Mouse (Mus musculus): ENCODE data around the gene Il12rb1.
A peak's percentile ranks its signal among the peaks of the same experiment; 100 is the strongest.

The Il12rb1 gene

GRCm38 (mm10) chr8:70774740-70775139 is 33.5 kb upstream of the Il12rb1 start:
- DNase-seq, result no peak

- DNase-seq, result no peak
Observed at GRCm38 (mm10) chr8:70775227-70775626, 33.0 kb upstream of the Il12rb1 start.

GRCm38 (mm10) chr8:70775851-70776495 is 32.3 kb upstream of the Il12rb1 start:
- DNase-seq, result no peak

DNA sequence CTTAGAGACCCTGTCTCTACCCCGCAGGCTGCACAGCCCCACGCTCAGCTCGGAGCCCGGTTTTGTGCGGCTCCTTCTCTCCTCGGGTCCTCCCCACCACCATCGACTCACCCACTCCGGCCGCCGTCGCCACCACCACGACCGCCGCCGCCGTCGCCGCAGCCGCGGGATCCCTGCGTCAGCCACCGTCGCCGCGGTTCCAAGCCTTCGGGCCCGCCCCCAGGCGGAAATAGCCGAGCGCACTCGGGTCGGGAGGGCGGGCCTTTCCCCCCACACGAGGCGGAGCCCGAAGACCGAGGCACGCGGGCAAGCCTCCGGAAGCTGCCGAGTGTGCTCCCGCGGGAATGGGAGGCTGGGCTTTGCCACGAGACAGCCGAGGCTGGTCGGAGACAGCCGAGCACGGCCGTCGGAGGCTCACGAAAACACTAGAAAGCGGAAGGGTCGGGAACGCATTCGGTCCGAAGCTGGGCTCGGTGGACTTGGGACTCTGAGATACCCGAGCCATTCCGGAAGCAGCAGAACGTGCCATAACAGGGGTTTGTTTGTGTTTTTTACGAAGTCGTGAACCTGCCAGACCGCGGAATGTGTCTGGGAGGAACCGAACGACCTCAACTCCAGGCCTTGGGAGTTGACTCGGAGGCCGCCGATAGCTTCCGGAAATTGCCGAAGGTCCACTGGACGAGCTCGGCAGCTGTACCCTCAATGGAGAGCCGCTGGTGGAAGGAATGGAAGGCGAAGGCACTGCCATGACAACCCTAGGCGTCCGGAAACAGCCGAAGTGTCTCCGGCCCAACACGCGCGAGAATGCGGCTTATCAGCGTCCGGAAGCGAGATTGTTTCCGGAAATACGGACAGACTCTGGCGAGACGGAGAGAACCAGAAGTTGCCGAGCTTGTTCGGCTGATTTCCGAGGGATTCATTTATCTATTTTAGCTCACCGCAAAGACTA is 31.5 kb upstream of the Il12rb1 start, which contains the start of gene Pik3r2:
Gene Pik3r2, minus strand, starts transcription at position 218 of the 949 bp plus-strand sequence.
- peak; percentile 97 for DNase-seq

GRCm38 (mm10) chr8:70780093-70780492 is 28.2 kb upstream of the Il12rb1 start:
- no peak for DNase-seq

DNA sequence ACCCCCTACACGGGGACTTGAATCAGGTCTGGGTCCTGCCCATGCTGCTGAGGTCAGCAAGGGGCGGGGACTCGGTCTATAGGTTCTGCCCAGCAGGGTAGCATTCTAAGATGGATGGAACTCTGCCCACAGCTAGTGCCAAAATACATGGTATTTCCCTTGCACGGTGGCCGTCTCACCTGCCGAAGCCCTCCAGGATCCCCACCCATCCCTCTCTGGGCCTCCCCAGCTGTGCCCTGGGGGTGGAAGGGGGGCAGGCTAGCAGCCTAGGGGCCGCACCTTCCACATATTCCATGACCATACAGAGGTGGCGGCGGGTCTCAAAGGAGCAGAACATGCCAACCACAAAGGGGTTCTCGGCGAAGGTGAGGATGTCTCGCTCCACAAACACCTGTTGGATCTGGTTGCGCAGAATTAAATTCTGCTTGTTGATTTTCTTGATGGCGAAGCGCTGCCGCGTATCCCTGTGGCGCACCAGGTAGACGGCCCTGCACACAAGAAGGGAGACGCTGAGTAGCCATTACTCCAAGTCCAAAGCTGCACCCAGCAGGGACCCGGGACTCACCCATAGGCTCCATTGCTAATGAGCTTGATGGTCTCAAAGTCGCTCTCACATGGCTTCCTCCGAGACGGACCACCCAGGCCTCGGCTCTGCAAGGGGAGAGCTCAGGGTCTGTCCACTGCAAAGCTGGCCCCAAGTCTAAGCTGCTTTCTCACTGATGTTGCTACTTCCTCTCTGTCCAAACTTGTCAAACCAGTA is 21.8 kb upstream of the Il12rb1 start:
- no peak for DNase-seq

DNA sequence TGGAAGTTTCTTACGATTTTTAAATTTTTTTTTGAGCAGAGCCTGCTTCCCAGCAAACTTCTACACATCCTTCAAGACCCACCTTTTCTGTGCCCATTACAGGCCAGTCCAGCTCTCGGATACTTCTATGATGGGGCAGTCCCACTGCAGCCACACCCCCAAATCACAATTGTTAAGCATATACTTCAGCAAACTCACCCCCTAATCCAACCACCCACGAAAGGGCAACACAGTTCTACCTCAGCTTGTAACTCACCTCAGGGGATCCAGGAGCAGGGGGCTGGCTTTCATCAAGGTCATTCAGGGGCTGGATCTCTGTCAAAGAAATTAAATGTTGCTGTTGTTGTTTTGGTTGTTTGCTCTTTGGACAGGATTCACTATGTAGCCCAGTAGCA is 21.2 kb upstream of the Il12rb1 start:
- DNase-seq, result no peak

GRCm38 (mm10) chr8:70787941-70788667 is 20.1 kb upstream of the Il12rb1 start:
- DNase-seq, result no peak

GRCm38 (mm10) chr8:70789046-70789445 is 19.2 kb upstream of the Il12rb1 start:
- no peak for DNase-seq

DNA sequence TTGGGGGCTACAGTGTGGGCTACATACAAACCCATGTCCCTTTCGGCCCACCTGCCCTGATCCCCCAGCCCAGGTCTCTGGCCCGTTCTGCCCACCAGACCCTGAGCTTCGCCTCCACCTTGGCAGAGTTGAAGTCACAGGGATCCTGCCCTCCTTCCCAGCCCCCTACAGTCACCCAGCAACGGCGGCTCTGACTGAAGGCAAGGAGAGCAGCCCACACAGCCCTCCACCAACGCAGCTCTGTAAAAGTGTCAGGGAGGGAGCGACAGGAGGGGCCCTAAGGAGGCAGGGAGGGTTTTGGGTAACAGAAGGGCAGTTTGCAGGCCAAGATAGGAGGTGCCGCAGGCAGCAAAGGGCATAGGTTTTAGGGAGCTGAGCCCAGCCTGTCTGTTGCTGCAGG is 17.4 kb upstream of the Il12rb1 start:
- DNase-seq, result no peak

DNA sequence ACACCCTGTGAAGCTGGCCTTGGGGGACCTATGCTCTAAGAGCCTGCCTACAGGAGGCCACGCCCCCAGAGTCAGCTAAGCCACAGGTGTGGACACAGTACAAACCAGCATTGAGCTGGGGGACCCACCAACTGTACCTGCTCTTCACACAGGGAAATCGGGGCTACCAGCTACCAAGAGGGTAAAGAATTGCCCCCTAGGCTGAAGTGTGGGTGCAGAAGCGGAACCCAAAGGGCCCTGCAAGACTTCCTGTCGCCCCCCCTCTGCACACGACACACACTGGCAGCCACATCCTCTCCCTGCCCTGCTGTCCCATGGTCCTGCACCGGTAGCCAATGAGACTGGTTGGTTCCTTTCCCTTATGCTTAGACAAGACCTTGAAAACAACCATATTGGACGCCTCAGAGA is 17.0 kb upstream of the Il12rb1 start:
- peak; percentile 80 for DNase-seq

DNA sequence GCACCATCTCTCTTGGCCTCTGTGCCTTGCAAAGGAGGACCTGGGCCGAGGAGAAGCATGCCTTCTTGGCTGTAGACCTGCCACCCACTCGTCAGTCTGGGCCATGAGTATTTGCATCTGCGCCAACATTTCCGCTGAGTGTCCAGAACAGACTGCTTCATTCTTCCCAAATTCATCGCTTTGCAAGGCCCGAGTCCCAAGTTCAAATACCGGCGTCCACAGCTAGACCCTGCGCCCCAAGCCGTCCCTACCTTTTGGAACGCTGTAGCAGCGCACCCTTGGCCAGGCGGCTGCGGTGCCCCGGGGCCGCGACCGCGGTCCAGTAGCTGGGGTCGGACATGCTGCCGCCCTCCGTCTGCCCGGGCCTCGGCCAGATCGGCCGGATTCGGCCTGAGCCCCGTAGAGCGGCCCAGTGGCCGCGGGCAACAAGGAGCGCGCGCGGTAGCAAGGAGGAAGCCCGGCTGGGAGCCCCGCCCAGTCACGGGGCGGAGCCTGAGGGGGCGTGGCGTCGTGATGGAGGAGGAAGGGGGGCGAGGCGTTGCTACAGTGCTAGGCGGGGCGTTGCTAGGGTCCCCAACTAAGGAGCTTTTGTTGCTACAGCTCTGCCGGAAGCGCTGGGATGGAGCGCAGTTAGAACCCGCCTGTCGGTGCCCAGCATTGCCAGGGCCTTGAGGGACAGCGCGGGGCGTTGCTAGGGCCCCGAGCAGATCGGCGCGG is 16.1 kb upstream of the Il12rb1 start:
- peak; percentile 98 for DNase-seq

- no peak for DNase-seq
Observed at GRCm38 (mm10) chr8:70792700-70793099, 15.5 kb upstream of the Il12rb1 start.

DNA sequence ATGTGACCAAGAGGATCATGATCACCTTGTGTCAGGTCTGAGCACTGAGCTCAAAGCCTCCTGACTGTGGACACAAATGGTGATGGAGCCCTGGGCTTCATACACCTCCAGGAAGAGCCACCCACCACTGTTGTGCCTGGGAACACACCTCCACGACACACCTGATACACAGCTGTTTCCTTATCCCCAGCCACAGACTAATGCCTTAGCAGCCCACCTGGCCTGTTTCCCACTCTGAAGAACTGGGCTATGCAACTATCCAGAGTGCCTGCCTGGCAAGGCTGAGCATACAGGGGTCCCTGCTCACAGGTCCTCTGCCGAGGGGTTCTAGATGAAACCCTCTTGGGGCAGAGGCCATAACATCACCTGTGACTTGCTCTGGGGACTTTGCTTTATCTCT is 14.0 kb upstream of the Il12rb1 start:
- no peak for DNase-seq

DNA sequence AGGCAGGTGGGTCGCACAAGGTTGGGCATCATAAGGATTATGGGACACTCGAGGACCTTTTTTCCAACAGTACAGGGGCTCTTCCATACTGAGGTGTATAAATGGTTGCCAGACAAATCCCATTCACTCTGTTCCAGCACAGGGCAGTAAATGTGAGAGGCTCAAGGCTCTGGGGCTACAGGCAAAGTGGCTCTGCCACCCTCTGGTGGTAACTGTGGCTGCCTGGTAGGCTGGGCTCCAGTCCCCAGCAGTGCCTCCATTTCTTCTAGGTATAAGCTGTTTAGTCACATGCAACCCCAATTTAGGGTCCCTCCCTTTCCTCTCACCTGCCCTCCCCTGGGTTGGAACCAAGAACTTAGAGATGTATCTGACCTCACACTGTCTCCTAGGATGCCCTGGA is 12.9 kb upstream of the Il12rb1 start:
- DNase-seq, result no peak

- no peak for DNase-seq
Observed at GRCm38 (mm10) chr8:70796403-70797080, 11.7 kb upstream of the Il12rb1 start.

DNA sequence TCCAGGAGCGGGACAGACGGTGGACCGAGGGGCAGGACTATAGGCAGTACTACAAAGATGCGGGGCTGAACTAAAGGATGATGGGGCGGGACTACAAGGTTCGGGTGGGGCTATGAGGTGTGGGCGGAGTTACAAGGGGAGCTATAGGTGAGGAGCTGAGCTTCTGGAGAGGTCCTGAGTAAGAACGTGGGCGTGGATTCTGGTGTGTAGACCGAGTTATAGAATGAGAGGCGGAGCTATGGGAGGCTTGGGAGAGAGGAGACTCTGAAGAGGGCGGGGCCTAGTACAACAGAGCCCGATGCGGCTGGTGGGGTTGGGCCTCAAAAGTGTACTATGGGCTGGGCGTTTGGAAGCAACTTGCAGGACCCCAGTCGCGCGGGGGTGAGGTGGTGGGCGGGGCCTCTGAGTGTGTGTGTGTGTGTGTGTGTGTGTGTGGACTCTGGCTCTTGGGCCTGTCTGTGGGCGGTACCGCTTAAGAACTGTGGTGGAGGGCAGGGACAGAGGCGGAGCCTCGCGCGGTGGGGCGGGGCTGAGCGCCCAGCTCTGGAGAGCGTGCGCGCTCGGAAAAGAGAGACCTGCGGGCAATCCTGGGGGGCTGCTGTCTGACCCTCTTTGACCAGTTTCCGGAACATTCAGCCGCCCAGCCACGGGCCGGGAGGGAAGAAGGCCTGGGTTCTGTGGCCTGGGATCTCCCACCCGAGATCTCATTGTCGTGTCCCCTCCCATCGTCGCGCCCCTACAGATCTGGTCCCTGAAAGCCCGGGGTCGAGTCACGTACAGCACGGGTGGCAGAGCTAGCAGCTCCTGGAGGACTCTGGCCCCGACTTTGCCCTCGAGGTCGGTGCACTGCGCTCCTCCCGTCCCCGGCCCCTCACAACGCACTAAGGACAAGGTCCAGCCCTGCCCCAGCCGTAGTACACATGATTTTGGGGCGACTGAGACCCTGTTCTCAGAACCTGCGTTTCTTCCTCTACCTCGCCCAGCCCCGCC is 10.9 kb upstream of the Il12rb1 start:
- DNase-seq, result peak; percentile 96

DNA sequence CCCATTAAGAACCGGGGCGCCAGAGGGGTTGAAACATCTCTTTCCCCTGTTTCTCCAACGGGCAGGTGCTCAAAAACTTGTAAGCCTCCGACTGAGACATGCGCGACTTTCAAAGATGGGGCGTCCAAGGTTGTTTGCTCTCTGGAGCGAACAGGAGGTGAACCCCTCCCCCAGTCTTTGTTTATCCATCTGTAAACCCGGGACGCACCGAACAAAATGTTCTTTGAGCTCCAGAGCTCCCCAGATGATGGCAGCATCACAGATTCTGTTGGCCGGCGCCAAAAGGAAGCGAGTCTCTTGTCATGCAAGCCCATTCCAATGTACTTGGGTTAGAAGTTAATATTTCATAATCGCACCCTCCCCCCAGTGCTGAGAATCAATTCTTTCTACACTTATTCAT is 10.0 kb upstream of the Il12rb1 start:
- DNase-seq, result peak; percentile 89

DNA sequence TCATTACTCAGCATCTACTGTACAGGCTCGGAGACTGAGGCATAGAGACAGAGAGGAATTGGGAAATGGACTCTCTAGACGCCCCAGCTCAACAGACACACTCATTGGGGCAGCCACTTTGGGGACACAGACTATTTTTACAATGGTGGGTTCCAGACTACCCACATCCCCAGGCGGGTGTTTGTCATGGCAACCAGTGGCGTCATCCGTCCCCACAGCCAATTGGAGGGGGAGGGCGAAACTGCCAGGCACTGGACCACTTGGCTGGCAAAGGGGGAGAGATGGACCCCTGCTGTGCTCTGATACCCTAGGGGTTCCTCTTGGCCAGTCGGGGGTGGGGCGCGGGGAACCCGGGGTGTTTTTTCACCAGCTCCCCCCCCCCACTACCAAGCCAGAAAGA is 7.6 kb upstream of the Il12rb1 start:
- DNase-seq, result peak; percentile 72

- DNase-seq, result peak; percentile 89
Observed at GRCm38 (mm10) chr8:70801156-70801555, 7.1 kb upstream of the Il12rb1 start.
